Mouse (Mus musculus) activated CD4-positive, CD25-positive, alpha-beta regulatory T cell, adult 9 weeks (primary cell): ENCODE measurements around the gene Vti1a. TPM values are rescaled to one million over a fixed set of nuclear protein-coding genes. Genes with fewer than 3 reads are reported as not detected.

Experiments used
- polyA plus RNA-seq: library from polyadenylated mRNA; unstranded; fragments of 100-300 nt; shearing (Covaris generic); gene quantifications from one replicate; pipeline ENCODE4 v1.2.1, GENCODE M21; 2017

Vti1a gene
- 70.4 TPM for polyA plus RNA-seq

DNA sequence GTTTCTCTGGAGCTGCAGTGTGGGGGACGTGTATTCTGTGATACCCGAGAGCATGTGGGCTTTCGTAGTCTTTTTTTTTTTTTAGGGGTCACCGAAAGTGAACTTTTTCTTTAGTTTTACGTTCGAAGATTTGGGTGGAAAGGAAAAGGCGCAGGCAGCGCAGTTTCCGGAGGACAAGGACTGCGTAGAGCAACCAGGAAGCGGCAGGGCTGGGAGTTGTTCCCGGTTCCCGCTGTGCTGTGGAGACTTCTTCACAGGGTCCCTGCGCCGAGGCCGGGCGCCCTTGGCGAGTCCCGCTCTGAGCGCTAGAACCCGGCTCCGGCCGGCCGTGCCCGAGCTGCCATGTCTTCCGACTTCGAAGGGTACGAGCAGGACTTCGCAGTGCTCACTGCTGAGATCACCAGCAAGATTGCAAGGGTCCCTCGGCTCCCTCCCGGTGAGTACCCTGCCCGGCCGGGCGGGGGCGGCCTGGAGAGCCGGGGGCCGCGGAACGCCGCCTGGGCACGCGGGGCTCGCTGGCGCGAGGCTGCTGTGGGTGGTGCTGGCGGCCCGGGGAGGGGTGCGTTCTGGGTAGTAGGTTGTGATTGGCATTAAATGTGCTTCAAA, at the start of gene Vti1a:
TSS of gene Vti1a (plus strand) at position 187 of the 606 bp plus-strand sequence.

GRCm38 (mm10) chr19:55315452-55316108, 515 bp upstream of the Vti1a start, which contains the start of gene Zdhhc6:
Zdhhc6 (minus strand) TSS chr19:55316032.

Other genes with a start within 250 kb of the Vti1a start
- gene Gpam, start 189.1 kb upstream of the Vti1a start, polyA plus RNA-seq: 1.6 TPM
- not detected for gene Tectb, start 135.6 kb upstream of the Vti1a start, polyA plus RNA-seq
- gene Gucy2g, start 75.1 kb upstream of the Vti1a start, polyA plus RNA-seq: 0.21 TPM
- gene Acsl5, start 64.4 kb upstream of the Vti1a start, polyA plus RNA-seq: 163 TPM
- 74.7 TPM for gene Zdhhc6, start 263 bp upstream of the Vti1a start, polyA plus RNA-seq